Mouse (Mus musculus) heart, embryonic 13.5 days (tissue): ENCODE data around the gene C1qtnf3. TPM values are rescaled to one million over a fixed set of nuclear protein-coding genes. Genes with fewer than 3 reads are reported as not detected.

Experiments
- ATAC-seq: fragments of 200-750 bp; cut with Nextera tagmentation; 2 replicates; pipeline ENCODE4 v1.8.0; 2017; ENCODE audit warnings: moderate TSS enrichment; ENCODE audit not compliant: insufficient number of reproducible peaks, low FRiP score, low TSS enrichment; ENCODE audit errors: extremely low read depth
- H3K27ac ChIP-seq: fragments of 300-500 bp; sonication (generic); replicated peaks from 2 replicates; pipeline ENCODE4 v1.5.1; 2015; ENCODE audit warnings: moderate library complexity, mild to moderate bottlenecking, inconsistent platforms
- H3K27me3 ChIP-seq: fragments of 300-500 bp; sonication (generic); replicated peaks from 2 replicates; pipeline ENCODE4 v1.6.1; 2015; ENCODE audit warnings: mild to moderate bottlenecking, inconsistent platforms
- H3K36me3 ChIP-seq: fragments of 300-500 bp; sonication (generic); 2 replicates; pipeline ENCODE4 v1.6.1; 2015; ENCODE audit warnings: mild to moderate bottlenecking, inconsistent platforms
- H3K4me1 ChIP-seq: fragments of 300-500 bp; sonication (generic); 2 replicates; pipeline ENCODE4 v1.6.1; 2015; ENCODE audit warnings: inconsistent platforms
- H3K4me2 ChIP-seq: fragments of 300-500 bp; sonication (generic); 2 replicates; pipeline ENCODE4 v1.6.1; 2015; ENCODE audit warnings: inconsistent platforms, mild to moderate bottlenecking, moderate library complexity
- H3K4me3 ChIP-seq: fragments of 300-500 bp; sonication (generic); 2 replicates; pipeline ENCODE4 v1.5.1; 2015; ENCODE audit warnings: moderate library complexity, mild to moderate bottlenecking, inconsistent platforms
- H3K9ac ChIP-seq: fragments of 300-500 bp; sonication (generic); 2 replicates; pipeline ENCODE4 v1.6.1; 2015; ENCODE audit warnings: inconsistent platforms, mild to moderate bottlenecking, moderate library complexity
- H3K9me3 ChIP-seq: fragments of 300-500 bp; sonication (generic); 2 replicates; pipeline ENCODE4 v1.6.1; 2016; ENCODE audit warnings: inconsistent platforms
- WGBS: fragments of 180-500 bp; shearing (Covaris S2); methylation state at CpG from one replicate; pipeline ENCODE4 v1.1.7; 2015; ENCODE audit warnings: mixed read lengths; 5-methylcytosine and 5-hydroxymethylcytosine counted together
- polyA plus RNA-seq: library from polyadenylated mRNA; unstranded; fragments of >200 nt; fragmentation: Nextera tagmentation; extraction: Ambion mirVana; gene quantifications from 2 replicates; pipeline ENCODE4 v1.2.1, GENCODE M21; 2015

Gene C1qtnf3
- polyA plus RNA-seq, 1 experiment from 2014 or later: 0.16 TPM

GRCm38 (mm10) chr15:11000421-11000820 is 48.3 kb downstream of the C1qtnf3 start, which contains the start of gene Slc45a2:
Gene Slc45a2, plus strand, starts transcription at chr15:11000721.
- H3K36me3 ChIP-seq: peaks cover 6% of the 10 kb centered on the region
- 42% methylated on average over 7 of the region's 7 CpGs for WGBS
- peak within 1 kb of the TSS; percentile 44 for H3K4me2 ChIP-seq
- no peaks in the 10 kb centered on the region for H3K9me3 ChIP-seq
- ATAC-seq: no peak
- H3K4me3 ChIP-seq: peak within 1 kb of the TSS; percentile 24; the same call in 1 of the 2 replicates
- H3K27ac ChIP-seq: no peak within 1 kb of the TSS
- no peaks in the 10 kb centered on the region for H3K4me1 ChIP-seq
- H3K9ac ChIP-seq: no peak within 1 kb of the TSS
- no peaks in the 10 kb centered on the region for H3K27me3 ChIP-seq

- Histone ChIP-seq H3K4me2 (no peak overlapping the region), H3K9me3 (no peaks in the 10 kb centered on the region), H3K4me1 (no peaks in the 10 kb centered on the region), H3K9ac (no peak overlapping the region), H3K36me3 (no peaks in the 10 kb centered on the region), H3K4me3 (no peak overlapping the region), H3K27ac (no peak overlapping the region), H3K27me3 (peaks cover 9% of the 10 kb centered on the region; the same call in 1 of the 2 replicates)
- no peak for ATAC-seq
- WGBS: 82% methylated on average over 4 of the region's 4 CpGs
Measured at GRCm38 (mm10) chr15:11003791-11004190, 51.7 kb downstream of the C1qtnf3 start.

GRCm38 (mm10) chr15:11004646-11005045 is 52.5 kb downstream of the C1qtnf3 start:
- H3K4me3 ChIP-seq: no peak overlapping the region
- H3K36me3 ChIP-seq: no peaks in the 10 kb centered on the region
- ATAC-seq: no peak
- H3K27me3 ChIP-seq: peaks cover 9% of the 10 kb centered on the region; the same call in 1 of the 2 replicates
- H3K9ac ChIP-seq: no peak overlapping the region
- H3K27ac ChIP-seq: no peak overlapping the region
- 35% methylated on average over 6 of the region's 6 CpGs for WGBS
- H3K9me3 ChIP-seq: no peaks in the 10 kb centered on the region
- no peak overlapping the region for H3K4me2 ChIP-seq
- no peaks in the 10 kb centered on the region for H3K4me1 ChIP-seq

DNA sequence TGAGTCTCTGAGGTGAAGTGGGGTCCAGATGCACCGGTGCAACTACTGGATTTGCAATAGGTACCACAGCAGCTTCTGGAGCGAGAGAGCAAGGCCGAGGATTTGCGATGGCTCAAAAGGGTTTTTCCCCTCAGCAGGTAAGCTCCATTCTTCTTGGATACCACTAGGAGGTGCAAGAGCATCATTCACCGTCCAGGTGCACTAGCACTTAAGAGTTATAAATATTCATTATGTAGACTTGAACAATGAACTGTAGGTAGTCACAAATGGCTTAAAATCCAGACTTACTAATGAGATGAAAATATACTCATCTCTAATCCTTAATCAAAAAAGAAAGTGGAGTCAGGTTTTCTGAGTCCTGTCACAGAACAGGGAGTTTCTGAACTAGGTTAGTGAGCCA is 56.6 kb downstream of the C1qtnf3 start:
- Histone ChIP-seq H3K4me3 (no peak overlapping the region), H3K4me1 (no peaks in the 10 kb centered on the region), H3K9ac (no peak overlapping the region), H3K27ac (no peak overlapping the region), H3K9me3 (no peaks in the 10 kb centered on the region), H3K4me2 (no peak overlapping the region), H3K27me3 (peaks cover 15% of the 10 kb centered on the region), H3K36me3 (no peaks in the 10 kb centered on the region)
- ATAC-seq: no peak
- WGBS: 19% methylated on average over 5 of the region's 5 CpGs

DNA sequence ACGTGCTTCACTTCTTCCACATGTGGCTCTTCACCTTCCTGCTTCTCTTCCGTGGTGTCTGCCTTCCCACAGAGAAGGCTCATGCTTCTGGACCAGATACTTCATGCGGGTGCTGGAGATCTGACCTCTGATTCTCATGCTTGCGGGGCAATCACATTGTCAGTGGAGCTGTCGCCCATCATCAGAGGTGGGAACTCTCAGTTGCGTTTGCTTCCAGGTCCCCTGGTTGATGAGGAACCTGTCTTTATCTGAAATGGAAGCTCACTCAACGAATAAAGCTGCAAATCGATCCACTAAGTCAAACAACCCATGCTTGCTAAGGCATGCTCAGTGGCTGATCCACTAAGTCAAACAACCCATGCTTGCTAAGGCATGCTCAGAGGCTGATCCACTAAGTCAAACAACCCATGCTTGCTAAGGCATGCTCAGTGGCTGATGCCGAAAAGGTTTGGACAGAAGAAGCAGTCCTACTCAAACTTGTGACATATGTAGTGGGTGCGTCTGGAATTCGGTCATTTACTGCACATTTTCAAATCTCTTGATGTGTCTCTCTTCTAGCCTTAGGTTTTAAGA is 58.9 kb downstream of the C1qtnf3 start:
- H3K27ac ChIP-seq: no peak overlapping the region
- no peaks in the 10 kb centered on the region for H3K36me3 ChIP-seq
- 76% methylated on average over 11 of the region's 11 CpGs for WGBS

DNA sequence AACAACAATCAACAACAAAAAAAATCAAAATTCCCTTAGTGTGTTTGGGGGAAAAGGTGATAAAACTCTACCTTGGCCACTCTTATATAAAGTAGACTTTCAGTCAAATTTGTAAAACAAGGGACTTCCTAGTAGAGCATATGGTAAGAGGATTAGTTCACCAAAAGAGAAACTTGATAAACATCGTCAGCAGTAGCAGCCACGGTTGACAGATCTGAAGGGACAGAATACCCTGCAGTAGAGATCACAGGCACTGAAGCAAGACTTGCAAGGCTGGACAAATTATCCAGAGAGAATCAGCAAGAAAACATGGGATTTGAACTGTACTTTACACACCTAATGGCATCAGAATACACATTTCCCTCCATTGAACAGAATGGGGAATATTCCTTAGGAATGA is 62.8 kb downstream of the C1qtnf3 start:
- Histone ChIP-seq H3K4me1 (no peaks in the 10 kb centered on the region), H3K9me3 (no peaks in the 10 kb centered on the region), H3K27me3 (peaks cover 6% of the 10 kb centered on the region), H3K9ac (no peak overlapping the region), H3K36me3 (no peaks in the 10 kb centered on the region), H3K4me2 (no peak overlapping the region), H3K27ac (no peak overlapping the region), H3K4me3 (no peak overlapping the region)
- 27% methylated on average over 2 of the region's 2 CpGs for WGBS
- no peak for ATAC-seq

More for the DNA sequence above, 58.9 kb downstream of the C1qtnf3 start:
- no peaks in the 10 kb centered on the region for H3K9me3 ChIP-seq
- H3K4me3 ChIP-seq: no peak overlapping the region
- peaks cover 15% of the 10 kb centered on the region for H3K27me3 ChIP-seq
- no peak for ATAC-seq
- H3K4me1 ChIP-seq: no peaks in the 10 kb centered on the region
- no peak overlapping the region for H3K4me2 ChIP-seq
- H3K9ac ChIP-seq: no peak overlapping the region

GRCm38 (mm10) chr15:11026801-11027561 is 74.8 kb downstream of the C1qtnf3 start:
- 59% methylated on average over 4 of the region's 4 CpGs for WGBS
- Histone ChIP-seq H3K36me3 (no peaks in the 10 kb centered on the region), H3K9ac (no peak overlapping the region), H3K4me2 (no peak overlapping the region), H3K4me3 (no peak overlapping the region), H3K27me3 (peaks cover 5% of the 10 kb centered on the region; the same call in 1 of the 2 replicates), H3K27ac (no peak overlapping the region), H3K9me3 (no peaks in the 10 kb centered on the region), H3K4me1 (no peaks in the 10 kb centered on the region)
- no peak for ATAC-seq

Other genes with a start within 250 kb of the C1qtnf3 start
- 15.3 and 17.1 TPM in 2 replicates for gene Rai14, start 237.7 kb upstream of the C1qtnf3 start, polyA plus RNA-seq
- gene Amacr, start 29.4 kb downstream of the C1qtnf3 start, polyA plus RNA-seq: 12.1 and 14.6 TPM in 2 replicates
- gene Slc45a2, start 48.4 kb downstream of the C1qtnf3 start, polyA plus RNA-seq: not detected in 2 replicates
- gene Rxfp3, start 85.7 kb downstream of the C1qtnf3 start, polyA plus RNA-seq: 0.07 TPM in 1 of 2 replicates, not detected in the other
- 0.98 and 1.2 TPM in 2 replicates for gene Adamts12, start 112.5 kb downstream of the C1qtnf3 start, polyA plus RNA-seq